Mouse (Mus musculus) cerebellum, postnatal 14 days (tissue): ENCODE results near the gene Plcb3.

Experiments
- DNase-seq, 2 experiments: peaks; one replicate each; pipeline ENCODE4 v3.0.0; 2021; ENCODE audit warnings: mixed read lengths in 2 of 2

Gene Plcb3

DNA sequence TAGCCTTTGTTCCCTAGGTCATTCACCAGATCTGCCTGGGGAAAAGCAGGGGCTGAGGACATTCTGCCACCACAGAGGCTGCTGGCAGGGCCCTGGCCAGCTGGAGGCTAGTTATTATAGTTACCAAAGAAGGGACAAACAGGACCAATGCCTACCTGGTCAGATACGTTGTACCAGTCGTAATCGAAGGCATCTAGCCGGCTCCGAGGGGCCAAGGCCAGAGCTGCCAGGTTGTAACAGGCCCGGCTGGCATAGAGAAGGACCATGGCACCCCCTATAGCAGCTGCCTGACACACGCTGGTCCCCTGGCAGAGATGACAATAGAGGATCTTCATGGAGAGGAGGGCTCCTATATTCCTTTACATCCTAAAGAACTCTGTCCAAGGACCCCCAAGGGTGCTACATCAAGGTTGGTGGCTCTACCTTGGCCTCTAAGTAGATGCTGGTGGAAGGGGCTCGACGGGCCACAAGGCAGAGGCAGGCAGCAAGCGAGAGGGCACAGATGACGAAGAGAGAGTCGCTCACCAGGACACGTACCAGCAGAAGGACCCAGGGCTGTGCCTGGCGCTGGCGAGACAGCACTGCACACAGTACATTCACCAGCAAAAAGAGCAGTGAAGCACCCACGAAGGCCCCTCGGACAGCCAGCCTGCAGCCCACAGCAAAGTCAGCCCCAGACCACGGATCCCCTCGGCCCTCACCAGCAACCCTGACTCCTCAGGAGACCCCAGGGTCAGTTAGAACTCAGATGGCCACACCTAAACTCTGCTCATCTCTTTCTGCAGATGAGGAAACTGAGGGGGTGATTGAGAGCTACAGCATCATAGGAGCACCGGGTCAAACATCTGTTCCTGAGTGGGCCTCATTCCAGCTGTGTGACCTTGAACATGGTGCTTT lies 36.9 kb downstream of the Plcb3 start:
- DNase-seq = peak; percentile 33 to 48

DNA sequence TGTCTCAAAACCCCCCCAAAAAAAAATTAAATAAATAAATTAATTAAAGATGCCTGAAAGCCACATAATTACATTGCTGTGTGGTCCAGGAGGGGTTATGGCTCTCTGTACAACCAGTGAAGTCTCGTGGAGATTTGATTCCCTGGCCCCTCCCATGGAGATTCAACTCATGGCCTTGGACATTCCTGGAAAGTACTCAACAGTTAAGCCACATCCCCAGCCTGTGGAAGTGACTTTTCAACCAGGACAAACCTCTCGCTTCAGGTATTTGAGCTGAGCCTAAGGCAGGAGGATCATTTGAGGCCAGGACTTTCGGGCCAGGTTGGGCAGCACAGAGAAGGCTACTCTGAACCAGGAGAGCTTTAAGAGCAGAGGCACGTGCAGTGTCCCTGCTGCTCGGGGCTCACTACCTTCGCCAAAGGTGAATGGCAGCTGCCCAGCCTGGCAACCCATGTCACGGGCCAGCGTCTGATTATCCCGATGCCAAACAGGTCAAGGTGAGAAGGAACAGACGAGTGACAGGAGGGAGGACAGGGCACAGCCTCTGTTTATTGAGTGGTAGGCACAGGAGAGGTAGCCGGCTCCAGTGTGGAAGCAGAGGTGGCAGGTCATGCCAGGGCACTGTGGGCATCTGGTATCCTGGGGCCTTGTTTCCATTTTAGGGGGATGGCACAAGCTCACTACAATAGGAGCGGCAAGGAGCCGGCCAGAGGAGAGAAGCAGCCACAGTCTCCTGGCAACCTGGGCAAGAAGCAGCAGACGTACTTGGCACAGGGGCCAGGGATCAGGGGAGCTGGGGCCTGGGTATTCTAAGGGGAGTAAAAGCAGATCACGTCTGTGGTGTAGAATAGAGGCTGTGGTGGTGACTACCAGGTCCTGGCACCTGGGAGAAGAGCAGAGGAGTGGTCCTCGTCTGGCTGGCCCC lies 38.5 kb downstream of the Plcb3 start:
- peak; percentile 75 to 78 for DNase-seq

DNA sequence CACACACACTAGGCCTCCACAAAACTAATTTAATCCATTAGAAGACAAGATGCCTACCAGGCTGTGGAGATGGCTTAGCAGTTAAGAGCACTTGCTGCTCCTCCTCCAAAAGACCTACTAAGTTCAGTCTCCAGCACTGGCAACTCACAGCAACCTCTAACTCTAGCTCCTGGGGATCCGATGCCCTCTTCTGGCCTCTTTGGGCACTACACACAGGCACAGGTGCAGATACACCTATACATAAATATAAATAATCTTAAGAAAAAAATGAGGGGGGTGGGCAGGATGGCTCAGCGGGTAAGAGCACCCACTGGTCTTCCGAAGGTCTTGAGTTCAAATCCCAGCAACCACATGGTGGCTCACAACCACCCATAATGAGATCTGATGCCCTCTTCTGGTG lies 40.0 kb downstream of the Plcb3 start:
- peak; percentile 51 to 73 for DNase-seq

DNA sequence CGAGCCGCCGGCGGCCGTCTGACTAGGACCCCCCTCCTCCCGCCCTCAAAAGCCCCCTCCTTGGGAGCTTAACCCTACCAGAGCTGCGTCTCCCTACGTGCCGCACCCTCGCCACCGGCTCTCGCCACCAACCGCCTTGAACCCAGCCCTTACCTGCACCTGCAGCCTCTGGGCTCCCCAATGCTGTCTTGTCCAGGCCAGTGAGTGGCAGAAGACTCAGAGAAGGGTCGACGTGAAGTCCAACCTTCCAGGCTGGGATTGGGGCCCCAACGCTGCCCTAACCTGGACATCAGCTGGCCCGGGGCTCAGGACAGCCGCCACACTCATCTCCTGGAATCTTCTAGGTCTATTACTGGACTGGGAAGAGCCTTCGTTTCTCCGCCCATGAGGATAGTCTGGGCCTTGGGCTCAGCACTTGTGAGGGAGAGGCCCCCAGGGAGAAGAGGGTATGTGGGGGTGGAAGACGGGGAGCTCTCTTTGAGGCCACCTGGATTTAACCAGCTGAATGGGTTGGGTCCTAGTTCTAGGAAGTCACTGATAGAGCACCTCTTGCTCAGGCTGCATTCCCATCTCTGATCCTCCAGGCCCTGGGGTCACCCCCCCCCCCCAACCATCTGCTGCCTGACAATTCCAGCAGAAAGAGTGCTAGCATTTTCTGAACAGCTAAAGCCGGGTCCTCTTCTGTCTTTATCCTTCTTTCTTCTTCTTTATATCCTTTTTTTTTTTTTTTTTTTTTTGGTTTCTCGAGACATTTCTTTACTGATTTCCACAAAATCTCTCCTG lies 41.9 kb downstream of the Plcb3 start, which contains the start of gene Kcnk4:
Gene Kcnk4, minus strand, starts transcription at position 321 of the 783 bp plus-strand sequence.
- peak; percentile 45 to 48 for DNase-seq

DNA sequence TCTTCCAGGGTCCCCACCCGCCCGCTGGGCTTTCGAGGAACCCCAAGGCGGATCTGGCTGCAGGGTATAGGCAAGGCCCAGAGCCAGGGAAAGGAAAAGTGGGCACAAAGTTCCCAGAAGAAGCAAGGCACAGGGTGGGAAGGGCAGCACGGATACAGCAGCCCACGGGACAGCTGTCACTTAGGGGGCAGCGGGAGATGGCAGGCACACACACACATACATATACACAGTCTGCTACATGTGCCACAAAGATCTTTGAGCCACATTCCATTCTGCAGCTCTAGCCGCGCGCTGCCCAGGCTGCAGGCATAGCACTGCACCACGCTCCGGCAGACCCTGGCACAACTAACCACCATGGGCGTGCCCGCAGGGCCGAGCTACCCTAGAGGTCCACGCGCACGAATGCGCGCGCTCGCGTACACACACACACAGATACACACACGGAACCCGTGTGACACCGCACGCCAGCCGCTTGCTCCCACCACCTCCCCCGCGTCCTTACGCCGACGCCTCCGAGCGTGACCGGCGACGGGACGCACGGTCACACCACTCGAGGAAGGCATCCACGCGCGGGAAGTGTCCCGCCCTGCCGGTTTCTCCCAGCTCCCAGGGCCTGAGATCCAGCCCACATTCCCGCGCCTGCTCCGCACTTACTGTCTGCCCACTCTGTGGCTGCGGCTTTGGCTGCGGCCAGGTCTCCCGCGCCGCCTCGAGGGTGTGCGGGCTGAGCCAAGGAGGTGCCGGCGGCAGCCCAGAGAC lies 42.7 kb downstream of the Plcb3 start:
- peak; percentile 73 to 77 for DNase-seq

DNA sequence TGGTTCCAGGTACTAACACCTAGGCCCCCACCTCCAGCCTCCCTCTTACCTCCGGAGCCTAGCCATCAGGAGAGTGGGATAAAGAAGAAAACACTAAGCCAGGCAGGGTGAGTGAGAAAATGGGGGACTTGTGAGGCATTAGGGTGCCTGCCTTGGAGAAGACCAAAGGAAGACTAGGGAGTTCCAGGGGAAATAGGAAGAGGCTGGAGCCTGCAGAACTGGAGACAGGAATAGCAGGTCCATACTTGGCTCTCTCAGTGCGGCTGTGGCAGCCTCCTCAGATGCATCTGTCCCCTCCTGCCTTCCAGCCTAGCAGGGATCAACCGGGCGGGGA lies 43.2 kb downstream of the Plcb3 start:
- no peak for DNase-seq

DNA sequence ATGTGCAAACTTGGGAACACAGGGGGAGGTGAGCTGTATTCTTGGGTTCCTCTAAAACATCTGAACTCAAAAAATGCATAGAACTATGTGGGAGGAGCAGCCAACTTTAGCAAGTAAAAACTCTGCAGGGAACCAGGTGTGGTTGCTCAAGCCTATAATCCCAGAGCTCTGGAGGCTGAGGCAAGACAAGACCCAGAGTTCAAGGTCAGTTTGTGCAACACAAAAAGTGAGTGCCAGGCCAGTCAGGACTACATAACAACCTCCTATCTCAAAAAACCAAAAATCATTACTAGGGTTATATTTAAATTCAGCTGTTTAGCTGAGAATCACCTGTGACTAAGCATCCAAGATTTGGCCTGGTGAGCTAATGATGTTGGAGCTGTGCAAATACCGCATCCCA lies 44.3 kb downstream of the Plcb3 start:
- no peak for DNase-seq

DNA sequence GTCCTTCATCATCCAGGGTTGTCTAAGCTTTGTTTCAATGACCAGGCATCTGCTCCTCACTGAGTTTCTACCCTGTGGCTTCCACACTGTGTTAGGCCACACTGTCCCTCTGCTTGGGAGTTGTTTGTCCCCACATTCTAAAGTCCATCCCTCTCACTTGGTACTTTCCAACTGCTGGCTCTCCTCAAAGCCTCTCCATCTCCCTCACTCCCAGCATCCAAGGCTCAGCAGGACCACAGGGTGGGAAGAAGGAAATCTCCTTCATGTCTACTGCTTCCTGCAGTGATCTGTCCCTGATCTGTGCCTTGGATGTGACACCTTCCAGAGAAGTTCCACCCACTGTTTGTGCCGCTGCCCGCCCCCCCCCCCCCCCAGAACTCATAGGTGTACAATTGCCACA lies 45.3 kb downstream of the Plcb3 start:
- peak; percentile 26 to 45 for DNase-seq

DNA sequence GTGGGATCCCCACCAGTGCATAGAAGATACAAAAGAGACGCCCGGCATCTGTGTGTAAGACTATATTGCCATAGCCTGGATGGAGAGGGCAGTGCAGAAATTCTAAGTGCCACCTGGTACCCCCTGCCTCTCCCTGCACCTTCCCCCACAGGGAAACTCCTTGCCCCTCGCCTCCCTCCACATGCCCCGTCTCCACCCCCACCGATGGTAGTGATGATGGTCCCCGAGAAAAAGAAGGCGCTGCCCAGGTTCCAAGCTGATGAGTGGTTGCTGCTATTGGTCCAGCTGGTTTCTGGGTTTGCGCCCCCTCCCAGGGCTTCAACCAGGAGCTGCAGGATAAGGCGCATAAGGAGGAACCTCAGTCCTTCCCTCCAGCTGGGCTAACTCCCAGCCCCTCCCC lies 48.2 kb downstream of the Plcb3 start:
- no peak for DNase-seq

DNA sequence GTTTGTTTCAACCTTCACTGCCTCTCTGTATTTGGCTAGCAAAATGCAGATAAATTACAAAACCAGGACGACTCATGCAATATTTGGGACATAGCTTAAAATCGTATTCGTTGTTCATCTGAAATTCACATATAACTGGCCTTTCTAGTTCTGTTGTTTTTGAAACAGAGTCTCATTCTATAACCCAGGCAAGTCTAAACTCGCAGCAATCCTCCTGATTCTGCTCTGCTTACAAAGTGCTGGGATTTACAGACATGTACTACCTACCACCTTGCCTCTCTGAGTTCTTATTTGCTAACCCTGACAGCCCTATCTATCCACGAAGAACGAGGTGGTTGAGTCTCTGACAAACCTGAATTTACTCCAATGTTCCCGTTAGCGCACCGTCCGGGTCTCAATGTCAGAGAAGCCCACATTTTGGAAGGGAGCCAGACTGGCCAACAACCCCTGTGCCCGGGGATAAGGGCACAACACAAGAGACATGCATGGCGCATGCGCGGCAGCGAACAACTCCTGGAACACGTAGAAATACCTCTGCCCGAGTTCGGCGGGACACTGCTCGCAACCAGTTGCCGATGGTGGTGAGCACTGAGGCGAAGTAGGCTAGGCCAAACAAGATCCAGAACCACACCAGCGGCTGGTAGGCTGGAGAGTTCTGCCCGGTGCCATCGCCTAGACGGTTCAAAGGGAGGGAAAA lies 49.6 kb downstream of the Plcb3 start:
- DNase-seq = peak in 1 of 2 experiments; percentile 45

DNA sequence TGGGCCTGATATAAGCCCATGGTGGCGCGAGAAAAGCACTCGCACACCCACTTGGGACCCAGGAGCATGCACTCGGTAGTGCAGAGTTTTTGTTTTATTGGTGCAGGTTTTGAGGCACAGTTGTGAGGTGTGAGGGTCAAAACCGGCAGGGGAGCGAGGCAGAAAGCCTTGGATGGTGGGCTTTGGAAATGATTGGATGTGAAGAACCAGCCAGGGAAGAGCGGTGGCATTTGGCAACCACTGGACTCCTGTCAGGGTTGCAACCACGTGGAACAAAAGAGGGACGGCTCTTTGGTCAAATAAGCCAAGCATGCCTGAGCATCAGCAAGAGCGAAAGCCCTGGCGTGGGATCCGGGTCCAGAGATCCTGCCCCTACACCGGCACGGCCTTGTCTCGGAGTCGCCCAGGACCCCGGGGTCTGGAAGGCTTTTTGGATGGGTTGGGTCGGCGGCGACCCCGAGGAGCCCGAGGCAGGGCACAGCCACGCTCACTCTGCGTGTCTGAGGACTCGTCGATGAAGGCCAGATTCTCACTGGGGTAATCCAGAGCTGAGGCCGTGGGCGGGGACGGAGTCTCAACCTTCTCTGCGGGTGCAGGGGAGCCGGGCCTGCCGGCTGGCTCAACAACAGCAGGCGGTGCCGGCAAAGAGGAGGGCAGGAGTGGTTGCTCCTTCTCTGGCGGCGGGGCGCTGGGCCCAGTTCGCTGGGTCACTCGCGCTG lies 50.5 kb downstream of the Plcb3 start:
- DNase-seq = peak in 1 of 2 experiments; percentile 40

DNA sequence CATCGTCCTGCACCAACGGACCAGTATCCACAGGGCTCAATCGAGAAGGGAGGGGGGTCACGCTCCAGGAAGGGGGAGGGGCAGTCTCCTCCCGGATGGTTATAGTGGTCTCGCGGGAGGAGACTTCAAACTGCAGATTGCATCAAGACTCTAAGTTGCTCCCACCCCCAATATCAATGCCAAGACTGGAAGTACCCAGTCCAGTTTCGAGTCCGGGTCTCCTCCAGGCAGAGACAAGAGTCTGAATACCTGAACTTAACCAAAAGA lies 51.0 kb downstream of the Plcb3 start, which contains the start of gene Catsperz:
Gene Catsperz, minus strand, starts transcription at position 74 of the 267 bp plus-strand sequence.
- no peak for DNase-seq

DNA sequence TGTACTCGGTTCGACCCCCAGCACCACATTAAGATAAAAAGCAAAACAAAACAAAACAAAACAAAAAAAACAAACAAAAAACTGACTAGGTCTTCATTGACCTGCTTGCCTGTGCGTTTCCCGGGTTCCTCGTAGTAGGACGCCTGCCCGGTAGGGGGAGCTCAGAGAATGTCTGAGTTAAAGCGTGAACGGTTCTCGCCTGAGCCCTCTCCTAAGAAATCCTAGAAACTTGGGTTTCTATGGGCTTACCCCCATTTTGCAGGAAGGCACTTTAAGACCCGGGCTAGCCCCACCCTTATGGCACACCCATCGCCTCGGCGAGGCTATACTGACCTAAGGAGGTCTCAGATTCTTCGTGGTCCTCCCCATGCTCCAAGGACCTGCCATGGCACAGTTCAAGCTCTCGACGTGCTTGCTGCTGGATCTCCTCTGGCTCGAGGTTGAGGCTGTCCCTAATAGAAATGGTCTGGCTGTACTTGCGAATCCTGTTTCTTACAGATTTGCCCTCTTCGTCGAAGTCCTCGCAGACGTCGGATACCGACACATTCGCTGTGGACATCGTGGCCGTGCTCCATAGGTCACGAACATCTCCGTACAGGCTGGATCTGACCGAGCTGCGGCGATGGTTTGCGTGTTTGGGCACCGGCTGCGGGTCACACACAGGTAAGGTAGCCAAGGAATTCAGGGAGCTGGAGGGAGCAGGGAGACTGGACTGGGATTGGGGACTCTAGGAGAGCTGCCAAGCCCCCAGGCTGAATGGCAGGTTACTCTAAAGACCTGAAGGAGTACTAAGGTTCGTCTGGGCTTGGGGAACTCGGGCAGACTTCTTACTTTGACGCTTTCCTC lies 51.6 kb downstream of the Plcb3 start:
- DNase-seq = peak; percentile 94 to 96

DNA sequence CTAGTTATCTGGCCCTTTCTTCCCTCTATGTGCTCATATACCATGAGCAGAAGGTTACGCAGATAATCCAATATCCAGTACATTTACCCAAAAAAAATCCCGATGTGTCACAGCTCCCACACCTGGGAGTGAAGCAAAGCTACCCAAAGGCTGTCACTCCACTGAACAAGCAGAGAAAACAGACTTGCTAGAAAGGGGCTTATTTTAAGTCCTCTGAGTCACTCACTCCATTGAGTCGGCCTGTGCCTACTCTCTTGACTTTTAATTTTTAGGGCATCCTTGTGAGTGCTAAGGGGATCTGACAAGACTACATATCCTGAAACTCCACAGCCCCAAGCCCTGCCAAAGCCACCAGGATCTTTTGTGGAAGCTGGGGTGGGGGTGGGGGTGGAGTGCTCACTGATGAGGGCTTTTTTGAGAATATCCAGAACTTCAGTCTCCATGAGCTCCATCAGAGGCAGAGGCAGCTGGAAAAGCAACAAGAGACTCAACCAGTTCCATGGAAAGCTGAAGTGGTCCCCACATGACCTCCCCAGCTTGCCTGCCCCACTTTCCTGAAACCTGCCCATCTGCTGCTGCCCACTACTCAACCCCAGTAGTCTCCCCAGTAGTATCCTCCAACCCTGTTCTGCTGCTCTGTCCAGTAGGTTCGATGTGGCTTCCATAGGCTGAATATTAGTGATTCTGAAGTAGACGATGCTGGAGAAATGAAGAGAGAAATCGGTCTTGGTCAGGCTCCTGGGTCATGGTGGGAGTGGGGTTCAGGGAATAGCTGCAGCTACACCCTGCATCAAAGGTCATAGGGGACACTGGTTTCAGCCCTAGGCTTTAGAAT lies 53.2 kb downstream of the Plcb3 start:
- DNase-seq = no peak

DNA sequence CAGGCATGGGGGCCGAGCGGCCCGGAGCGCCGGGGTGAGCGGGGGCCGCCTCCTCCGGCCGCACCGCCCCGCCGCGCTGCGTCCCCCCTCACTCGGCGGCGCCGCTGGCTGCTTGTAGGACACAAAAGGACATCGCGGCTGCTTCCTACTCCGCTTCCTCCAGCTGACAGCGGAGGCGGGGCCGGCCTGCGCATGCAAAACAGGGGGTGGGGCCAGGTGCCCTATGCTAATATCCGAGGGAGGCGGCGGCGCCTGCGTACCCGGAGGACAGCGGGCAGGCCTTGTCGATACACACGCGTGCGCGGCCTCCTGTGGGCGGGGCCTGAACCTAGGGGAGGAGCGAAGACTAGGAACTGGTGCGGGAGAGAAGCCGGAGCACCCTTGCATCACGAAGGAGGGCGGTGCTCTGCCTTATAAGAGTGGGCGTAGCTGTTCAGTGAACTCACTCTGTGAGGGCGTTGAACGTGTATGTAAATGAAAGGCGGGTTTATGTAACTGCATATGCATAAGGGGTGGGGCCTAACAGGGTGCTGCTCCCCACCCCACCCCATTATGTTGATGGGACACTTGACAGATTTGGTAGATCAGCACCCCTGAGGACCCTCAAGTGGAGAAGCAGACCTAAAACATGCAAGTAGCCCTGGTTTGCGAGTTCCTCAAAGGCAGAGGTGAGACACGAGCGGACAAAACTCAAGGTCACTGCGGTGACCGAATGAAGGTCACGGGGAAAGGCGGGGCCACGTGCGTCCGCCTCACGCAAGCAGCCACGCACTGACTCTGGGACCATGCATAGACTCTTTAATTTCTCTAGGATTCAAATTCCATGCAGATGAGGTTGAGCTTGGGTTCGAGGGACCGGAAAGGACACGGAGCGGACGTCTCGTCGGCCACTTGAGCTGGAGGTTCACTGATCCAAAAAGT lies 54.4 kb downstream of the Plcb3 start, which contains the start of gene Esrra:
Gene Esrra, minus strand, starts transcription at position 167 of the 921 bp plus-strand sequence.
- peak; percentile 100 for DNase-seq

DNA sequence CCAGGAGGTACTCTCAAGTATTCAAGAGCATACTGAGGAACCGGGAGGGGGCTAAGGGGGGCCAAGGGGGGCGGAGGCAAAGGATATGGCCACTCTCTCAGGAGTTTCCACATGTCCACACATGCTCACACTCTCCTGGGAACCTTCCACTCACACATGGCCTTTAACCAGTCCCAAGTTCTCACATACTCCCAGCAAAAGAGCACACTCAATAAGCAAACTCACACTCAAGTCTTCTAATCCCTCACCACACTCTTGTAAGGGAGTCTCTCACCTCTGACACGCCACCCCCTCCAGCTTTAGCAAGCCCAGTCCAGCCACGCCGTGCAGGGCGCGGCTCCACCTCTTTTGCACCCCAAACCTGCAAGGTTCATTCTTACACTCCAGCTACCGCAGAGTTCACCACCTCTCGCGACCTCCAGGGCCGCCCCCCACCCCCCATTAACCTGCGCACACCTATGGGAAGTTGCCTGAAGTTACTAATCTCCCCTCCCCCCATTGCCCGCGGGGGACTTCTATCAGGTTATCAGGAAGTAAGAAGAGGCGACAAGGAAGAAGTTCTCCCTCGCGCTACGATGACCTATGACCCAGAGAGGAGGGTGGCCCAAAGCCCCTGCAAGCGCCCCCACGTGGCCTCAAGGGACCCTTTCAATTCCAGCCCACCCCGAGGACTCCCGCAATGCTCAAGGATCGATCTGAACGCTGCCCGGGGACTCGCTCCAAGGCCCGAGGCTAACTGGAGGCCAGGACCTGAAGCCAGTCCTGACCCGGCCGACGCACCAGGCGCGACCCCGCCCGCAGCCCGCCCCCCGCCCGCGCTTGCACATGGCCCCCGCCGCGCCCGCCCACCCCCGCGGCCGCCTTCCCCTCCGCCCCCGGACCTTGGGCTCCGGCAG lies 55.3 kb downstream of the Plcb3 start:
- peak; percentile 61 to 72 for DNase-seq
